In genomic region chr3:37180039-37180743, GRCm38 (mm10) we compare ENCODE assay signal across 12 mouse cellular contexts. TPM values are rescaled to one million over a fixed set of nuclear protein-coding genes. Genes with fewer than 3 reads are reported as not detected.
DNase-seq lines count a peak whose midpoint lies in the region; ATAC-seq and TF ChIP-seq lines count a peak whose summit lies in the region.
"Had no signal": no experiment of that assay in that cellular context is flagged by ENCODE, and none has a peak within 500 bp of the region (broad histone marks: within the 10 kb centered on the region; RNA-seq: fewer than 3 reads in every experiment).

No protein-coding gene starts in this region.

- no peak for ATAC-seq in liver, embryonic 11.5 days (replicated peaks; ENCODE audit: low FRiP score)
- ATAC-seq in stomach, postnatal 0 days (ENCODE audit: low FRiP score, low TSS enrichment): no peak

- intact Hi-C loops in left cerebral cortex, postnatal 36 days (cut with DNase I): no loop called here

- no peak overlapping the region for H3K27ac ChIP-seq in cerebellum, adult 2 months (ENCODE audit: insufficient read depth, low read length)
- H3K27ac ChIP-seq in liver, adult 2 months (replicated peaks; ENCODE audit: insufficient read depth, low read depth, low read length): no peak overlapping the region
- no peak overlapping the region for H3K27ac ChIP-seq in liver, embryonic 11.5 days (ENCODE audit: low read depth, low read length)
- H3K27ac ChIP-seq in bone marrow macrophage, adult 2 months (ENCODE audit: insufficient read depth, low read depth, low read length): no peak overlapping the region
- no peak overlapping the region for H3K27ac ChIP-seq in stomach, postnatal 0 days (replicated peaks)
- H3K27ac ChIP-seq: limb, embryonic 15.5 days; neural tube, embryonic 12.5 days had no signal

- no peak for TF ChIP-seq POLR2A in cerebellum, adult 2 months (IDR thresholded peaks at IDR 0.05; ENCODE audit: borderline replicate concordance, insufficient read depth, low read length)
- no peak for TF ChIP-seq POLR2A in liver, adult 2 months (IDR thresholded peaks at IDR 0.05; ENCODE audit: extremely low read depth, insufficient read depth, low read length)
- TF ChIP-seq POLR2A in bone marrow macrophage, adult 2 months (IDR thresholded peaks at IDR 0.05; ENCODE audit: borderline replicate concordance, low read depth, low read length): no peak

- no peak for DNase-seq in cerebellum, adult 2 months
- DNase-seq in cerebellum, postnatal 4 days (ENCODE audit: low spot score in 2 of 2): no peak
- peak; percentile 48 for DNase-seq in liver, adult 2 months (ENCODE audit: extremely low read depth, low read depth, low spot score)
- DNase-seq in liver, embryonic 11.5 days (ENCODE audit: low spot score): no peak
- DNase-seq in stomach, postnatal 0 days (ENCODE audit: low spot score): no peak
- no peak for DNase-seq in gastrocnemius, adult 18-20 months (ENCODE audit: low spot score)
- no peak for DNase-seq in left cerebral cortex, postnatal 36 days (ENCODE audit: low spot score in 2 of 2)
- DNase-seq: gastrocnemius, postnatal 25 days; kidney, adult 8-10 months had no signal

- no peak overlapping the region for H3K4me3 ChIP-seq in cerebellum, adult 2 months (replicated peaks; ENCODE audit: insufficient read depth, low read depth, low read length)
- no peak overlapping the region for H3K4me3 ChIP-seq in liver, adult 2 months (ENCODE audit: insufficient read depth, low read depth, low read length)
- H3K4me3 ChIP-seq in liver, embryonic 11.5 days (ENCODE audit: low read depth, low read length): no peak overlapping the region
- H3K4me3 ChIP-seq in bone marrow macrophage, adult 2 months (ENCODE audit: insufficient read depth, low read length): no peak overlapping the region
- H3K4me3 ChIP-seq in stomach, postnatal 0 days (ENCODE audit: low read depth, low read length): no peak overlapping the region
- H3K4me3 ChIP-seq: limb, embryonic 15.5 days; neural tube, embryonic 12.5 days had no signal

- H3K36me3 ChIP-seq in liver, adult 2 months (ENCODE audit: control insufficient read depth, insufficient read depth, low read length): no peaks in the 10 kb centered on the region
- no peaks in the 10 kb centered on the region for H3K36me3 ChIP-seq in liver, embryonic 11.5 days (ENCODE audit: control insufficient read depth, insufficient read depth, low read length)
- no peaks in the 10 kb centered on the region for H3K36me3 ChIP-seq in stomach, postnatal 0 days (ENCODE audit: control insufficient read depth, insufficient read depth, low read length)
- H3K36me3 ChIP-seq: limb, embryonic 15.5 days; neural tube, embryonic 12.5 days had no signal

- H3K4me2 ChIP-seq in liver, embryonic 11.5 days: no peak overlapping the region
- H3K4me2 ChIP-seq in stomach, postnatal 0 days (replicated peaks; ENCODE audit: low read depth): no peak overlapping the region
- H3K4me2 ChIP-seq: limb, embryonic 15.5 days; neural tube, embryonic 12.5 days had no signal

- H3K9ac ChIP-seq in liver, adult 2 months (ENCODE audit: low read depth, low read length): no peak overlapping the region
- H3K9ac ChIP-seq in liver, embryonic 11.5 days (ENCODE audit: low read depth, low read length): no peak overlapping the region
- no peak overlapping the region for H3K9ac ChIP-seq in stomach, postnatal 0 days (ENCODE audit: low read length)
- H3K9ac ChIP-seq: limb, embryonic 15.5 days; neural tube, embryonic 12.5 days had no signal

- H3K27me3 ChIP-seq in cerebellum, adult 2 months (ENCODE audit: control insufficient read depth, insufficient read depth, low read length): no peaks in the 10 kb centered on the region
- no peaks in the 10 kb centered on the region for H3K27me3 ChIP-seq in liver, adult 2 months (ENCODE audit: control insufficient read depth, insufficient read depth, low read length)
- H3K27me3 ChIP-seq in liver, embryonic 11.5 days (replicated peaks; ENCODE audit: control insufficient read depth, insufficient read depth, low read length): no peaks in the 10 kb centered on the region
- no peaks in the 10 kb centered on the region for H3K27me3 ChIP-seq in stomach, postnatal 0 days (ENCODE audit: control insufficient read depth, insufficient read depth, low read length)
- H3K27me3 ChIP-seq: limb, embryonic 15.5 days; neural tube, embryonic 12.5 days had no signal

- no peaks in the 10 kb centered on the region for H3K9me3 ChIP-seq in liver, embryonic 11.5 days (ENCODE audit: control insufficient read depth, low read length)
- H3K9me3 ChIP-seq in stomach, postnatal 0 days (ENCODE audit: control insufficient read depth, low read length): no peaks in the 10 kb centered on the region
- H3K9me3 ChIP-seq: limb, embryonic 15.5 days; neural tube, embryonic 12.5 days had no signal

- TF ChIP-seq CTCF in cerebellum, adult 2 months (IDR thresholded peaks at IDR 0.05; ENCODE audit: borderline replicate concordance, insufficient read depth, low read depth, low read length): 0 out of 2 replicates have a peak, but pooled peaks have one; percentile 2
- peak; percentile 55 for TF ChIP-seq CTCF in liver, adult 2 months (IDR thresholded peaks at IDR 0.05; ENCODE audit: low read depth, low read length)
- TF ChIP-seq CTCF in bone marrow macrophage, adult 2 months (IDR thresholded peaks at IDR 0.05; ENCODE audit: low read depth, low read length): peak; percentile 84
- TF ChIP-seq CTCF in stomach, postnatal 0 days (IDR thresholded peaks at IDR 0.05; ENCODE audit: low read depth): peak; percentile 52

- no peak for TF ChIP-seq EP300 in stomach, postnatal 0 days (optimal IDR thresholded peaks at IDR 0.05)

- H3K4me1 ChIP-seq in cerebellum, adult 2 months (ENCODE audit: control insufficient read depth, insufficient read depth, low read length): no peaks in the 10 kb centered on the region
- H3K4me1 ChIP-seq in liver, adult 2 months (ENCODE audit: control insufficient read depth, insufficient read depth, low read length): no peaks in the 10 kb centered on the region
- H3K4me1 ChIP-seq in liver, embryonic 11.5 days (replicated peaks; ENCODE audit: control insufficient read depth, insufficient read depth, low read length): no peaks in the 10 kb centered on the region
- peaks cover 11% of the 10 kb centered on the region for H3K4me1 ChIP-seq in bone marrow macrophage, adult 2 months (ENCODE audit: control insufficient read depth, insufficient read depth, low read length)
- H3K4me1 ChIP-seq in stomach, postnatal 0 days (replicated peaks; ENCODE audit: control insufficient read depth, insufficient read depth): no peaks in the 10 kb centered on the region
- H3K4me1 ChIP-seq: neural tube, embryonic 12.5 days had no signal

- WGBS in cerebellum, adult 2 months: 86% methylated on average over 12 of the region's 12 CpGs
- 76% methylated on average over 12 of the region's 12 CpGs for WGBS in liver, adult 2 months
- WGBS in liver, embryonic 11.5 days: 72% methylated on average over 12 of the region's 12 CpGs
- 79% methylated on average over 12 of the region's 12 CpGs for WGBS in stomach, postnatal 0 days

- H3K79me2 ChIP-seq in liver, adult 2 months (ENCODE audit: control insufficient read depth, insufficient read depth, low read length): no peaks in the 10 kb centered on the region

RNA-seq across cellular contexts. Expression of gene Il21, which starts 52.2 kb away (rescaled TPM):
- polyA plus RNA-seq in cerebellum, adult 2 months (2012; rRNA removed): 0.10 TPM in 1 of 2 replicates, not detected in the other
- total RNA-seq in liver, adult 2 months (2014; rRNA removed): not detected in 2 replicates
- not detected in 2 replicates for polyA plus RNA-seq in liver, adult 2 months (2012; rRNA removed)
- polyA plus RNA-seq in liver, embryonic 11.5 days (2014; fragmentation: Nextera tagmentation; extraction: Ambion mirVana): not detected in 2 replicates
- polyA plus RNA-seq in bone marrow macrophage, adult 2 months (2012; ENCODE audit: insufficient read depth, insufficient read length, missing spikeins): not detected in 2 replicates
- not detected in 2 replicates for polyA plus RNA-seq in stomach, postnatal 0 days (2015; fragmentation: Nextera tagmentation; extraction: Ambion mirVana)
- total RNA-seq in gastrocnemius, adult 18-20 months (2021): not detected
- total RNA-seq in left cerebral cortex, postnatal 36 days (2021): not detected
- total RNA-seq: gastrocnemius, postnatal 25 days had no signal
- polyA plus RNA-seq: limb, embryonic 15.5 days; neural tube, embryonic 12.5 days had no signal

RNA-seq across cellular contexts. Expression of gene Il2, which starts 54.4 kb away (rescaled TPM):
- 0.30 and 0.36 TPM in 2 replicates for polyA plus RNA-seq in cerebellum, adult 2 months (2012; rRNA removed)
- not detected in 2 replicates for total RNA-seq in liver, adult 2 months (2014; rRNA removed)
- not detected in 2 replicates for polyA plus RNA-seq in liver, adult 2 months (2012; rRNA removed)
- polyA plus RNA-seq in liver, embryonic 11.5 days (2014; fragmentation: Nextera tagmentation; extraction: Ambion mirVana): 0.18 and 0.32 TPM in 2 replicates
- polyA plus RNA-seq in bone marrow macrophage, adult 2 months (2012; ENCODE audit: insufficient read depth, insufficient read length, missing spikeins): 0.93 TPM in 1 of 2 replicates, not detected in the other
- polyA plus RNA-seq in stomach, postnatal 0 days (2015; fragmentation: Nextera tagmentation; extraction: Ambion mirVana): 0.51 and 0.53 TPM in 2 replicates
- total RNA-seq in gastrocnemius, adult 18-20 months (2021): not detected
- total RNA-seq in left cerebral cortex, postnatal 36 days (2021): not detected
- total RNA-seq: gastrocnemius, postnatal 25 days had no signal

Comparison
In these comparisons a context has a peak if more than half of its experiments do, and no peak if none do; other contexts are left out.
1. CTCF ChIP-seq: peak in every context shown above with its lines; median percentile 84 in bone marrow macrophage, adult 2 months; 55 in liver, adult 2 months; 52 in stomach, postnatal 0 days; 2 in cerebellum, adult 2 months.